Mouse (Mus musculus) ovary, adult 2 months (tissue): Measurements from ENCODE around the gene Rnf34. TPM values are rescaled to one million over a fixed set of nuclear protein-coding genes. Genes with fewer than 3 reads are reported as not detected.

Experiments used
- polyA plus RNA-seq: library from polyadenylated mRNA; depleted of rRNA; stranded (reverse); fragments of >200 nt; gene quantifications from 2 replicates; pipeline ENCODE4 v1.2.3, GENCODE M21; 2012; rRNA removed

Rnf34 gene
- polyA plus RNA-seq: 9.2 and 16.0 TPM in 2 replicates

DNA sequence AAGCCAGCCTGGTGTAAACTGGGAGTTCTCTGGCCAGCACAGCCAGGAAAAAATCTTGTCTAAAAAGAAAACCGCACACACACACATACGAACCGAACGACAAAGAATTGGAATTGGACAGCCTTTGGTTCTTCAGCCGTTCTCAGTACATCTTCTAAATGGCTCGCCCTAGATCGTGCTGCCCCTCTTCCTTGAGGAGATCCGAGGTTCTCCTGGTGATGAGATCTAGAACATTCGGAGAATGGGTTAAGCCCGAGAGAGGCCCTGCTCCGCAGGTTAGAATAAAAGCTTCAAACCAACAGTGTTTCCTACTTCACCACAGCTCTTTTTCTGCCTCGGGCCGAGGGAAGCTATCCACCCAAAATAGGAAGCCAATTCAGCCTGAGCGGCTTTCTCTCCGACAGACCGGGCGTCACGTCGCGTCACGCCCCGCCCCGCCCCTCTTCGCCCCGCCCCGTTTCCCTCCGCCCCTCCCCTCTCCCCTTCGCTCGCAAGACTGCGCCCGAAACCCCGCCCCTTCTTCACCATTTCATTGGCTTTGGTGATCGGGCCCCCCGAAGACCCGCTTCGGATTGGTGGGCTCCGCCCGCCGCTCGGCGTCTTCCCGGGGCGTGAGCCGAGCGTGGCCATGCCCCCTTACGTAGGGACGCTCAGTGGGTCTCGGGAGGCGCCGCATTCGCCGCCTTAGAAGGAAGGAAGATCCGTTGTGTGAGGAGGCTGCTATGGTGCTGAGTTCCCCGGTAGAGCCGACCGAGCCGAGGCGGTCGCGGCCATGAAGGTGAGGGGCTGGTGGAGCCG, at the start of gene Rnf34:
Gene Rnf34 (plus strand): TSS at position 528 of the 798 bp plus-strand sequence.

DNA sequence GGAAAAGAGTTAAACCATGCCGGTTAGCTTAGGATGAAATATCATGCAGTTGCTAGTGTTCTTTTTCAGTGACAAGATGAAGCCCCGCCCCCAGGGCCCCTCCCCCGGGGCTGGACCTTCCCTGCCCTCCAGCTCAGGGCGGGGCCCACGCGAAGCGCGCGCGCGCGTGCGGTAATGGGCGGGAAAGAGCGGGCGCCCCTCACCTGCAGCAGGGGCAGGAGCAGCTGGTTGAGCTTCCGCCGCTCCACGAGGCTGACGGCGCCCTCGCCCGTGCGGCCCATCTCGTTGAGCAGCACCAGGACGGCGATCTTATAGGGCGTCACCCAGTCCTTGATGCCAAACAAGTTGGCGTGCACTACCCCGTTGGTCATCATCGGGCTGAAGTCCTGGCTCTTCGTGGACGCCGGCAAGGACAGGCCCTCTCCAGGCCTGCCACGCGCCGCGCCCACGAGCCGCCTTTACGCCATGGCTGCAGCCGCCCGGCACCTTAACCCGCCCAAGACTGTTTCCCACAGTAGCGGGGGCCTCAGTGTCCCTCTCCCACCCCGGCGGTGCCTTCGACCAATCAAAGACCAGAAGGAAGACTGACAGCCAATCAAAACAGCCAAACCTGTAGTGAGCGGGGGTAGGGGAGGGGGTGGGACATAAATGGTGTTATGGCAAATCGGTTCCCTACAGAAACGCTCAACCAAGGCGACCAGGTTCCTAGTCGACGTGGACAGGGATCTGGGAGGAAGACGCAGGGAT, 28.9 kb upstream of the Rnf34 start, which contains the start of gene Anapc5:
Gene Anapc5 (minus strand): TSS at position 563 of the 747 bp plus-strand sequence.

Other genes with a start within 250 kb of the Rnf34 start
- 1.3 and 2.6 TPM in 2 replicates for gene Ift81, start 235.5 kb upstream of the Rnf34 start, polyA plus RNA-seq
- gene P2rx7, start 206.1 kb upstream of the Rnf34 start, polyA plus RNA-seq: 29.4 and 39.3 TPM in 2 replicates
- 35.8 and 44.9 TPM in 2 replicates for gene P2rx4, start 142.5 kb upstream of the Rnf34 start, polyA plus RNA-seq
- gene Camkk2, start 70.6 kb upstream of the Rnf34 start, polyA plus RNA-seq: 89.8 and 92.7 TPM in 2 replicates
- gene Anapc5, start 28.7 kb upstream of the Rnf34 start, polyA plus RNA-seq: 332 and 419 TPM in 2 replicates
- gene Kdm2b, start 139.8 kb downstream of the Rnf34 start, polyA plus RNA-seq: 31.9 and 36.7 TPM in 2 replicates
- gene Orai1, start 165.0 kb downstream of the Rnf34 start, polyA plus RNA-seq: 80.0 and 83.2 TPM in 2 replicates
- gene Morn3, start 197.0 kb downstream of the Rnf34 start, polyA plus RNA-seq: 1.2 and 2.2 TPM in 2 replicates
- gene Tmem120b, start 218.4 kb downstream of the Rnf34 start, polyA plus RNA-seq: 10.8 and 12.7 TPM in 2 replicates